Mouse (Mus musculus): ENCODE measurements around the gene Pdgfb.

Gene Pdgfb

GRCm38 (mm10) chr15:80006156-80006555 lies 8.6 kb downstream of the Pdgfb start:
- DNase-seq = no peak

- no peak for DNase-seq
These were observed 9.3 kb downstream of the Pdgfb start for GRCm38 (mm10) chr15:80005436-80005835.

GRCm38 (mm10) chr15:80004644-80005340 lies 10.0 kb downstream of the Pdgfb start:
- no peak for DNase-seq

GRCm38 (mm10) chr15:80003581-80003980 lies 11.2 kb downstream of the Pdgfb start:
- DNase-seq = no peak

- no peak for DNase-seq
These were observed 13.2 kb downstream of the Pdgfb start for GRCm38 (mm10) chr15:80001601-80002000.

- DNase-seq = no peak
These were observed 14.1 kb downstream of the Pdgfb start for GRCm38 (mm10) chr15:80000694-80001093.

- DNase-seq = no peak
These were observed 16.8 kb downstream of the Pdgfb start for GRCm38 (mm10) chr15:79997988-79998387.

- no peak for DNase-seq
These were observed 18.0 kb downstream of the Pdgfb start for GRCm38 (mm10) chr15:79996781-79997180.

GRCm38 (mm10) chr15:79995552-79995951 lies 19.2 kb downstream of the Pdgfb start:
- no peak for DNase-seq

- no peak for DNase-seq
These were observed 20.2 kb downstream of the Pdgfb start for GRCm38 (mm10) chr15:79994566-79994965.

- DNase-seq = no peak
These were observed 28.6 kb downstream of the Pdgfb start for GRCm38 (mm10) chr15:79986182-79986581.

GRCm38 (mm10) chr15:79985471-79985870 lies 29.3 kb downstream of the Pdgfb start:
- no peak for DNase-seq

GRCm38 (mm10) chr15:79984152-79984551 lies 30.6 kb downstream of the Pdgfb start:
- DNase-seq = no peak

GRCm38 (mm10) chr15:79980716-79981115 lies 34.1 kb downstream of the Pdgfb start:
- DNase-seq = no peak

- no peak for DNase-seq
These were observed 42.6 kb downstream of the Pdgfb start for GRCm38 (mm10) chr15:79972186-79972585.

- no peak for DNase-seq
These were observed 43.8 kb downstream of the Pdgfb start, which contains the start of gene Cbx7 for GRCm38 (mm10) chr15:79970940-79971339. Cbx7 (minus strand) TSS chr15:79971119.

GRCm38 (mm10) chr15:79970491-79970890 lies 44.3 kb downstream of the Pdgfb start:
- DNase-seq = no peak

- DNase-seq = no peak
These were observed 47.4 kb downstream of the Pdgfb start for GRCm38 (mm10) chr15:79967346-79967745.

- no peak for DNase-seq
These were observed 50.4 kb downstream of the Pdgfb start for GRCm38 (mm10) chr15:79964376-79964775.

- peak; percentile 43 for DNase-seq
These were observed 52.1 kb downstream of the Pdgfb start for GRCm38 (mm10) chr15:79962661-79963060.

GRCm38 (mm10) chr15:79961366-79961921 lies 53.3 kb downstream of the Pdgfb start:
- DNase-seq = no peak

GRCm38 (mm10) chr15:79958418-79958817 lies 56.4 kb downstream of the Pdgfb start:
- DNase-seq = no peak

- no peak for DNase-seq
These were observed 58.2 kb downstream of the Pdgfb start for GRCm38 (mm10) chr15:79956559-79956958.

GRCm38 (mm10) chr15:79953470-79953869 lies 61.3 kb downstream of the Pdgfb start:
- no peak for DNase-seq
